Mouse (Mus musculus): ENCODE measurements around the gene Cx3cr1. TPM values are rescaled to one million over a fixed set of nuclear protein-coding genes. Genes with fewer than 3 reads are reported as not detected.

Cx3cr1 gene
- polyA plus RNA-seq (2012; rRNA removed): 5.1 and 7.5 TPM in 2 replicates

DNA sequence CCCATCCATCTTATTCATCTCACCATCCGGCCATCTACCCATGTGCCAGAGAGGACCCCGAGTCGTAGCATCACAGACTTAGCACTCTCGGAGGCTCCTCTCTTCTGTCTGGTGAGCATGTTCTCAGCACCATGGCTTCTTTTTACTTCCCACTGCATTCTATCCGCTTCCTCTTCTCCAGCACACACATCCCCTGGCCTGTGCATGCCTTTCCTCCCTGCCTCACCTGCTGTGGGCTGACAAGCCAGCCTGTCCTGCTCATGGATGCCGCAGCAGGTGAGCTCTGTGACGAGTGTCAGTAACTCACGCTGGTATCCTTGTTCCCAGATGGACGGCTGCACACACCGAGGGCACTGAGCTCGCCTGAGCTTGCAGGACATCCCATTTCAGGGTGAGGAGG is at the start of gene Cx3cr1:
Gene Cx3cr1, minus strand, starts transcription at position 101 of the 400 bp plus-strand sequence.
- TF ChIP-seq POLR2A (IDR thresholded peaks at IDR 0.05; ENCODE audit: control insufficient read depth, extremely low read depth, insufficient read depth, low read length, poor library complexity) (no peak), CTCF (IDR thresholded peaks at IDR 0.05; ENCODE audit: borderline replicate concordance, control insufficient read depth, extremely low read depth, insufficient read depth, low read length, poor library complexity) (no peak)
- DNase-seq: no peak
- peaks cover 10% of the 10 kb centered on the region for H3K4me1 ChIP-seq (replicated peaks; ENCODE audit: control insufficient read depth, insufficient read depth, low read length)
- no peak within 1 kb of the TSS for H3K27ac ChIP-seq (ENCODE audit: control insufficient read depth, insufficient read depth, low read length)
- no peaks in the 10 kb centered on the region for H3K36me3 ChIP-seq (ENCODE audit: control insufficient read depth, insufficient read depth, low read length)
- H3K27me3 ChIP-seq (ENCODE audit: control insufficient read depth, insufficient read depth, low read length): no peaks in the 10 kb centered on the region
- no peak within 1 kb of the TSS for H3K4me3 ChIP-seq (ENCODE audit: control insufficient read depth, insufficient read depth, low read length)
- 96% methylated on average over 11 of the region's 11 CpGs for WGBS

DNA sequence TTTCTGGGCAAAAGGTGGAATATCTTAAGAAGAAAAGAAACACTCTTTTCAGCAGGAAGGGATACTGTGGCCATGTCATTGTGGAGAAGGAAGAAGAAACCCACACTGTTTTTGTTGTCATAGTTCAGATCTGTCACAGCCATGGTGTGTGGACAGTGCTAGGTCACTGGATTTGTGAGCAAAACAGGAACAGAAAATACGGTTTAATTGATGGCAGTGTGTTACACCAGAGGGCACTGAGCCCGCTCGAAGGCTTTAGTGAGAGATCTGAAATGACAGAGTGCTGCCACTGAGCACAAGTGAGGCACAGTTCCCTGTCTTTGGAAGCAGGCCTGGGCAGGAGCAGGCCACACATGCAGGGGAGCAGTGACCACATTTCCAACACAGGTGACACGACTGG is 48.5 kb upstream of the Cx3cr1 start:
- H3K27me3 ChIP-seq (ENCODE audit: control insufficient read depth, insufficient read depth, low read length): no peaks in the 10 kb centered on the region
- no peak for TF ChIP-seq CTCF (IDR thresholded peaks at IDR 0.05; ENCODE audit: borderline replicate concordance, control insufficient read depth, extremely low read depth, insufficient read depth, low read length, poor library complexity)
- no peak for DNase-seq
- H3K36me3 ChIP-seq (ENCODE audit: control insufficient read depth, insufficient read depth, low read length): peaks cover 22% of the 10 kb centered on the region
- WGBS: 92% methylated on average over 4 of the region's 4 CpGs
- H3K4me3 ChIP-seq (ENCODE audit: control insufficient read depth, insufficient read depth, low read length): no peak overlapping the region
- H3K4me1 ChIP-seq (replicated peaks; ENCODE audit: control insufficient read depth, insufficient read depth, low read length): peaks cover 7% of the 10 kb centered on the region
- H3K27ac ChIP-seq (ENCODE audit: control insufficient read depth, insufficient read depth, low read length): no peak overlapping the region

- Histone ChIP-seq H3K4me3 (ENCODE audit: control insufficient read depth, insufficient read depth, low read length) (no peak overlapping the region), H3K36me3 (ENCODE audit: control insufficient read depth, insufficient read depth, low read length) (peaks cover 15% of the 10 kb centered on the region; the same call in 1 of the 2 replicates), H3K27ac (ENCODE audit: control insufficient read depth, insufficient read depth, low read length) (no peak overlapping the region)
Measured at GRCm38 (mm10) chr9:120116184-120116624, 46.5 kb upstream of the Cx3cr1 start.

GRCm38 (mm10) chr9:120115580-120115979 is 45.9 kb upstream of the Cx3cr1 start:
- 82% methylated on average over 5 of the region's 5 CpGs for WGBS
- H3K36me3 ChIP-seq (ENCODE audit: control insufficient read depth, insufficient read depth, low read length): peaks cover 15% of the 10 kb centered on the region; the same call in 1 of the 2 replicates
- peaks cover 9% of the 10 kb centered on the region for H3K4me1 ChIP-seq (replicated peaks; ENCODE audit: control insufficient read depth, insufficient read depth, low read length)
- DNase-seq: no peak
- no peak overlapping the region for H3K4me3 ChIP-seq (ENCODE audit: control insufficient read depth, insufficient read depth, low read length)
- no peak for TF ChIP-seq POLR2A (IDR thresholded peaks at IDR 0.05; ENCODE audit: control insufficient read depth, extremely low read depth, insufficient read depth, low read length, poor library complexity)
- TF ChIP-seq CTCF (IDR thresholded peaks at IDR 0.05; ENCODE audit: borderline replicate concordance, control insufficient read depth, extremely low read depth, insufficient read depth, low read length, poor library complexity): no peak
- H3K27me3 ChIP-seq (ENCODE audit: control insufficient read depth, insufficient read depth, low read length): no peaks in the 10 kb centered on the region
- no peak overlapping the region for H3K27ac ChIP-seq (ENCODE audit: control insufficient read depth, insufficient read depth, low read length)

More at GRCm38 (mm10) chr9:120116184-120116624, 46.5 kb upstream of the Cx3cr1 start:
- WGBS: 59% methylated on average over 8 of the region's 8 CpGs
- Histone ChIP-seq H3K4me1 (replicated peaks; ENCODE audit: control insufficient read depth, insufficient read depth, low read length) (peaks cover 8% of the 10 kb centered on the region), H3K27me3 (ENCODE audit: control insufficient read depth, insufficient read depth, low read length) (no peaks in the 10 kb centered on the region)
- no peak for DNase-seq
- TF ChIP-seq POLR2A (IDR thresholded peaks at IDR 0.05; ENCODE audit: control insufficient read depth, extremely low read depth, insufficient read depth, low read length, poor library complexity): no peak
- no peak for TF ChIP-seq CTCF (IDR thresholded peaks at IDR 0.05; ENCODE audit: borderline replicate concordance, control insufficient read depth, extremely low read depth, insufficient read depth, low read length, poor library complexity)

DNA sequence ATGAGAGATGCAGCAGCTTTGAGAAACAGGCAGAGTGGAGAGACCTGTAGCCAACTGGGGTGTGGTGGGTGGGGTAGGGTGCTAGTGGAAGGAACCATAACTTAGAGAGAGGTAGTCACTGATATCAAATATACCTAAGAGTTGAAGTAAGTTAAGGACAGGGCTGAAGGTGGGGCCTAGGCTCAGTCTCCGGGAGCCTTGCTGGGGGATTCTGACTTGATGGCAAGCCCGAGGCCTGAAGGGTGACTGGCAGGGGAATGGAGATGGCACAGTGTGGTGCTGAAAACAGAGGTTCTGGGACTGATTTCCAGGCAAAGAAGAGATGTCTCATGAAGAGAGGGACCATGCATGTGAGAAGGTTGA is 45.1 kb upstream of the Cx3cr1 start:
- Histone ChIP-seq H3K4me3 (ENCODE audit: control insufficient read depth, insufficient read depth, low read length) (no peak overlapping the region), H3K27me3 (ENCODE audit: control insufficient read depth, insufficient read depth, low read length) (no peaks in the 10 kb centered on the region), H3K27ac (ENCODE audit: control insufficient read depth, insufficient read depth, low read length) (no peak overlapping the region; the same call in 1 of the 2 replicates), H3K36me3 (ENCODE audit: control insufficient read depth, insufficient read depth, low read length) (peaks cover 9% of the 10 kb centered on the region; the same call in 1 of the 2 replicates), H3K4me1 (replicated peaks; ENCODE audit: control insufficient read depth, insufficient read depth, low read length) (peaks cover 9% of the 10 kb centered on the region)
- 96% methylated on average over 2 of the region's 2 CpGs for WGBS
- TF ChIP-seq POLR2A (IDR thresholded peaks at IDR 0.05; ENCODE audit: control insufficient read depth, extremely low read depth, insufficient read depth, low read length, poor library complexity): no peak
- TF ChIP-seq CTCF (IDR thresholded peaks at IDR 0.05; ENCODE audit: borderline replicate concordance, control insufficient read depth, extremely low read depth, insufficient read depth, low read length, poor library complexity): no peak
- no peak for DNase-seq

GRCm38 (mm10) chr9:120114051-120114788 is 44.5 kb upstream of the Cx3cr1 start:
- TF ChIP-seq POLR2A (IDR thresholded peaks at IDR 0.05; ENCODE audit: control insufficient read depth, extremely low read depth, insufficient read depth, low read length, poor library complexity) (no peak), CTCF (IDR thresholded peaks at IDR 0.05; ENCODE audit: borderline replicate concordance, control insufficient read depth, extremely low read depth, insufficient read depth, low read length, poor library complexity) (no peak)
- 95% methylated on average over 17 of the region's 17 CpGs for WGBS

More at GRCm38 (mm10) chr9:120114051-120114788, 44.5 kb upstream of the Cx3cr1 start:
- Histone ChIP-seq H3K36me3 (ENCODE audit: control insufficient read depth, insufficient read depth, low read length) (peaks cover 9% of the 10 kb centered on the region; the same call in 1 of the 2 replicates), H3K27ac (ENCODE audit: control insufficient read depth, insufficient read depth, low read length) (no peak overlapping the region), H3K4me1 (replicated peaks; ENCODE audit: control insufficient read depth, insufficient read depth, low read length) (peaks cover 9% of the 10 kb centered on the region), H3K27me3 (ENCODE audit: control insufficient read depth, insufficient read depth, low read length) (no peaks in the 10 kb centered on the region), H3K4me3 (ENCODE audit: control insufficient read depth, insufficient read depth, low read length) (no peak overlapping the region)
- no peak for DNase-seq
